Mouse (Mus musculus) myocyte (in vitro differentiated cells): ENCODE results near the gene S100b. TPM values are rescaled to one million over a fixed set of nuclear protein-coding genes. Genes with fewer than 3 reads are reported as not detected.

Source experiments
- H3K27me3 ChIP-seq: one replicate; pipeline ENCODE4 v1.6.1; 2011; ENCODE audit not compliant: control insufficient read depth, insufficient read depth, insufficient read length
- H3K36me3 ChIP-seq: one replicate; pipeline ENCODE4 v1.6.1; 2011; ENCODE audit not compliant: control insufficient read depth, insufficient read depth
- H3K4me2 ChIP-seq: one replicate; pipeline ENCODE4 v1.6.1; 2011; ENCODE audit warnings: low read depth, control low read depth
- H3K4me3 ChIP-seq: one replicate; pipeline ENCODE4 v1.5.1; 2011; ENCODE audit warnings: mild to moderate bottlenecking, control low read depth, moderate library complexity
- H3K79me2 ChIP-seq: one replicate; pipeline ENCODE4 v1.6.1; 2011; ENCODE audit not compliant: control insufficient read depth, insufficient read depth
- H3ac ChIP-seq: one replicate; pipeline ENCODE4 v1.6.1; 2011; ENCODE audit not compliant: control insufficient read depth, insufficient read length
- CEBPB ChIP-seq: IDR thresholded peaks from 2 replicates; pipeline ENCODE4 v1.6.1; 2011; ENCODE audit warnings: mild to moderate bottlenecking, moderate library complexity; ENCODE audit not compliant: poor library complexity, insufficient read depth, severe bottlenecking
- E2F4 ChIP-seq: IDR thresholded peaks from one replicate; pipeline ENCODE4 v1.6.1; 2011; ENCODE audit warnings: mild to moderate bottlenecking, control low read depth, moderate library complexity; ENCODE audit not compliant: insufficient read depth
- MAX ChIP-seq: IDR thresholded peaks from one replicate; pipeline ENCODE4 v1.6.1; 2011; ENCODE audit warnings: low read depth, mild to moderate bottlenecking, control low read depth
- MYOD1 ChIP-seq, 3 experiments: IDR thresholded peaks; one replicate each; pipeline ENCODE4 v1.6.1; 2011; ENCODE audit warnings: control low read depth in 2 of 3, low read depth in 2 of 3, mild to moderate bottlenecking in 2 of 3, moderate library complexity in 1 of 3; ENCODE audit not compliant: insufficient read length in 2 of 3, control insufficient read depth in 1 of 3
- MYOG ChIP-seq, 3 experiments: IDR thresholded peaks; one replicate each; pipeline ENCODE4 v1.6.1; 2011; ENCODE audit warnings: control low read depth in 2 of 3, low read depth in 2 of 3, mild to moderate bottlenecking in 2 of 3; ENCODE audit not compliant: insufficient read length in 2 of 3, control insufficient read depth in 1 of 3, insufficient read depth in 1 of 3
- POLR2A ChIP-seq: IDR thresholded peaks from one replicate; pipeline ENCODE4 v1.6.1; 2011; ENCODE audit warnings: low read depth, mild to moderate bottlenecking, control low read depth, moderate library complexity; ENCODE audit not compliant: insufficient read length
- POLR2AphosphoS2 ChIP-seq: IDR thresholded peaks from one replicate; pipeline ENCODE4 v1.6.1; 2011; ENCODE audit warnings: low read depth, control low read depth; ENCODE audit not compliant: insufficient read length
- REST ChIP-seq: IDR thresholded peaks from one replicate; pipeline ENCODE4 v1.6.1; 2011; ENCODE audit warnings: mild to moderate bottlenecking, control low read depth, moderate library complexity; ENCODE audit not compliant: insufficient read depth, insufficient read length
- SRF ChIP-seq: IDR thresholded peaks from one replicate; pipeline ENCODE4 v1.6.1; 2011; ENCODE audit warnings: low read depth; ENCODE audit not compliant: control insufficient read depth, insufficient read length
- TCF12 ChIP-seq: IDR thresholded peaks from one replicate; pipeline ENCODE4 v1.6.1; 2011; ENCODE audit warnings: mild to moderate bottlenecking, control low read depth; ENCODE audit not compliant: poor library complexity, insufficient read depth, severe bottlenecking
- TCF3 ChIP-seq: IDR thresholded peaks from one replicate; pipeline ENCODE4 v1.6.1; 2011; ENCODE audit warnings: low read depth, control low read depth; ENCODE audit not compliant: insufficient read length
- USF1 ChIP-seq: IDR thresholded peaks from one replicate; pipeline ENCODE4 v1.6.1; 2011; ENCODE audit warnings: low read depth, mild to moderate bottlenecking, control low read depth, moderate library complexity
- polyA plus RNA-seq: library from polyadenylated mRNA; unstranded; fragments of >200 nt; fragmentation: generic; extraction: Trizol; gene quantifications from one replicate; pipeline ENCODE4 v1.2.1, GENCODE M21; 2012; ENCODE audit warnings: missing spikeins

S100b gene
- polyA plus RNA-seq, 1 experiment, result 0.04 TPM

- H3K27me3 ChIP-seq, result no peaks in the 10 kb centered on the region
- no peak overlapping the region for H3ac ChIP-seq
- no peak overlapping the region for H3K4me2 ChIP-seq
- no peak overlapping the region for H3K4me3 ChIP-seq
- H3K79me2 ChIP-seq, result no peaks in the 10 kb centered on the region
- TF ChIP-seq MAX (no peak), POLR2A (no peak), USF1 (no peak)
- peaks cover 19% of the 10 kb centered on the region for H3K36me3 ChIP-seq
Measured at GRCm38 (mm10) chr10:76278541-76279097, 25.0 kb downstream of the S100b start.

- Histone ChIP-seq H3ac (no peak overlapping the region), H3K4me2 (no peak overlapping the region), H3K79me2 (no peaks in the 10 kb centered on the region), H3K36me3 (peaks cover 30% of the 10 kb centered on the region), H3K27me3 (no peaks in the 10 kb centered on the region), H3K4me3 (no peak overlapping the region)
- no peak for TF ChIP-seq TCF12
- TF ChIP-seq TCF3, result no peak
- no peak for TF ChIP-seq E2F4
- TF ChIP-seq POLR2AphosphoS2, result no peak
- TF ChIP-seq CEBPB, result no peak
- no peak for TF ChIP-seq MYOD1 (IDR thresholded peaks at IDR 0.05; ENCODE audit: control insufficient read depth in 1 of 3, insufficient read length in 2 of 3, low read depth in 2 of 3)
- TF ChIP-seq POLR2A, result no peak
- TF ChIP-seq USF1, result no peak
- no peak for TF ChIP-seq SRF
- TF ChIP-seq REST, result no peak
- TF ChIP-seq MYOG (IDR thresholded peaks at IDR 0.05; ENCODE audit: control insufficient read depth in 1 of 3, insufficient read depth in 1 of 3, insufficient read length in 2 of 3, low read depth in 2 of 3), result no peak
- no peak for TF ChIP-seq MAX
Measured at GRCm38 (mm10) chr10:76288268-76288993, 34.8 kb downstream of the S100b start.

- H3K4me2 ChIP-seq, result no peak overlapping the region
- H3K4me3 ChIP-seq, result no peak overlapping the region
- no peak for TF ChIP-seq MAX
- TF ChIP-seq USF1, result no peak
- TF ChIP-seq E2F4, result no peak
- TF ChIP-seq MYOD1 (IDR thresholded peaks at IDR 0.05; ENCODE audit: control insufficient read depth in 1 of 3, insufficient read length in 2 of 3, low read depth in 2 of 3), result no peak
- no peak for TF ChIP-seq POLR2AphosphoS2
- TF ChIP-seq CEBPB, result no peak
- no peaks in the 10 kb centered on the region for H3K27me3 ChIP-seq
- H3ac ChIP-seq, result no peak overlapping the region
- no peaks in the 10 kb centered on the region for H3K79me2 ChIP-seq
- peaks cover 31% of the 10 kb centered on the region for H3K36me3 ChIP-seq
Measured at GRCm38 (mm10) chr10:76289052-76289451, 35.4 kb downstream of the S100b start.

GRCm38 (mm10) chr10:76289936-76290671, 36.5 kb downstream of the S100b start:
- H3K36me3 ChIP-seq, result peaks cover 39% of the 10 kb centered on the region
- H3ac ChIP-seq, result no peak overlapping the region
- no peak overlapping the region for H3K4me3 ChIP-seq
- no peak overlapping the region for H3K4me2 ChIP-seq
- H3K79me2 ChIP-seq, result no peaks in the 10 kb centered on the region
- H3K27me3 ChIP-seq, result no peaks in the 10 kb centered on the region
- no peak for TF ChIP-seq CEBPB
- no peak for TF ChIP-seq MYOD1 (IDR thresholded peaks at IDR 0.05; ENCODE audit: control insufficient read depth in 1 of 3, insufficient read length in 2 of 3, low read depth in 2 of 3)
- no peak for TF ChIP-seq USF1
- no peak for TF ChIP-seq E2F4
- no peak for TF ChIP-seq MAX
- no peak for TF ChIP-seq POLR2A
- no peak for TF ChIP-seq TCF12

- no peak overlapping the region for H3ac ChIP-seq
- TF ChIP-seq MYOD1 (IDR thresholded peaks at IDR 0.05; ENCODE audit: control insufficient read depth in 1 of 3, insufficient read length in 2 of 3, low read depth in 2 of 3) (peak in 2 of 3 experiments; percentile 26 to 66), MAX (no peak)
- peaks cover 26% of the 10 kb centered on the region for H3K36me3 ChIP-seq
- H3K79me2 ChIP-seq, result no peaks in the 10 kb centered on the region
- H3K27me3 ChIP-seq, result no peaks in the 10 kb centered on the region
- no peak overlapping the region for H3K4me2 ChIP-seq
- H3K4me3 ChIP-seq, result no peak overlapping the region
Measured at GRCm38 (mm10) chr10:76293222-76293621, 39.6 kb downstream of the S100b start.
